Mouse (Mus musculus): Measurements from ENCODE around the gene Map3k3. TPM values are rescaled to one million over a fixed set of nuclear protein-coding genes. Genes with fewer than 3 reads are reported as not detected.
A peak's percentile ranks its signal among the peaks of the same experiment; 100 is the strongest.

Map3k3 gene
- 23.2 and 25.7 TPM in 2 replicates for polyA plus RNA-seq (2014; fragmentation: Nextera tagmentation; extraction: Ambion mirVana)

DNA sequence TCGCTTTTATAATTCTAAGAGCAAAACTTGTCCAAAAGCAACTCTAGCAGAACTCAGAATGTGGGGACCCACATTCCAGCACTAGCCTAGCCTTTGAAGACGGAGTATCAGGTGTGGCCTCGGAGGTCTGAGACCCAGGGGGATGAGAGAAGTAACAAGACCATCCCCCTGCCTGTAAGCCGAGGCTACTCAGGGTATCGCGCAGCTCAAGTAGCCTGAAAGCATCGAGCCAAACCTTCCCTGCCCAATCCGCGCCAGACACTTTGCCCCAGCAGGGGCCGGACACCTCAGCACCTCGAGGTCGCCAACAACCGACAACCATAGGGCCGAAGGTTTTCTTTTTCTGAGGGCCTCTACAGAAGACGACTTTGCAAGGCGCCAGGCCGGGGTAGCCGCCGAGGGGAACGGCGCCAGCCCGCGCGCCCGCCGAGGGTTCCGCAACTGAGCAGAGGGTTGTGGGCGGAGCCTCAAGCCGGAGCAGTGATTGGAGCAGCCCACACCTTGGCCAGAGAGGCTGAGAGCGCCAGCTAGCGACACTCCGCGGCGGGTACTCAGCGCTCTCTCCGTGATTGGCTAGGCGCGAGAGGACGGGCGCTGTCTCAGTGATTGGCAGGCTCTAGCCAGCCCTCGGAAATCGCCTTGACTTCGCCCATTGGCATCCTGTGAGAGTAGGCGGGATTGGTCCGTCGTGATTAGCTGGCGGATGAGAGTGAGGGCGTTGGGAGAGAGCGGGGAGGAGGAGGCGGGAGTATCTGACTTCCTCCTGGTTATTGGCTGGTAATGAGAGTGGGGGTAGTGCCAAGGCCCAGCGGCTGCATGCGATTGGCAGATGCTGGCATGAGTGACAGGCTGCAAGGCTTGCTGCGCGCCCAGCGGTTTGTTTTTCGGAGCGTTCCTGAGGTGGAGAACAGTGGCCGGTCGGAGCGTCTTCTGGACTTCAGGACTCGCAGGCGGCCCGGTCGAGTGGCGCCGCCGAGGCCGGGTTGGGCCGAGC, at the start of gene Map3k3:
Map3k3 (plus strand) TSS at position 906 of the 994 bp plus-strand sequence.
- H3K9ac ChIP-seq (ENCODE audit: low read depth, low read length), result peak within 1 kb of the TSS; percentile 96
- no peaks in the 10 kb centered on the region for H3K36me3 ChIP-seq (ENCODE audit: control insufficient read depth, insufficient read depth, low read length)
- H3K27me3 ChIP-seq (ENCODE audit: control insufficient read depth, insufficient read depth, low read length), result no peaks in the 10 kb centered on the region
- H3K4me1 ChIP-seq (ENCODE audit: control insufficient read depth, insufficient read depth, low read length), result peaks cover 10% of the 10 kb centered on the region; the same call in 1 of the 2 replicates
- H3K4me2 ChIP-seq (replicated peaks; ENCODE audit: low read depth, low read length), result peak within 1 kb of the TSS; percentile 76
- under 1% methylated on average over 69 of the region's 69 CpGs for WGBS
- peak; percentile 99 for ATAC-seq (ENCODE audit: low FRiP score, low TSS enrichment)
- H3K27ac ChIP-seq (ENCODE audit: low read depth, low read length), result peak within 1 kb of the TSS; percentile 98
- H3K9me3 ChIP-seq (ENCODE audit: control insufficient read depth, low read length), result no peaks in the 10 kb centered on the region
- peak within 1 kb of the TSS; percentile 93 for H3K4me3 ChIP-seq (ENCODE audit: low read length)

DNA sequence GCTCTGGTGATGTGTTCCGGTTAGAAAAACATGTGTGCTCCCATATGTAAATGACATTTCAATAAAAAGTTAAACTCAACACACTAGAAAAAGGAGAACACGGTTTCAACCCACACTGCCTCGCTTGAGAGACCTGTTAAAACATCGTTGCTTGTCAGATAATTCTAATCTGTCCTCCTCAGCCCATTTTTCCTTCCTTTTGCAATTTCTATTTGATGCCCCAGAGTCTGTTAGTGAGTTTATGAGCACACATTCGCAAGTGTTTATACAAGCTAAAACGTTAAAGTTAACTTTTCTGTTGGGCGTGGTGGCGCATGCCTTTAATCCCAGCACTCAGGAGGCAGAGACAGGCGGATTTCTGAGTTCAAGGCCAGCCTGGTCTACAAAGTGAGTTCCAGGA, 49.4 kb upstream of the Map3k3 start:
- Histone ChIP-seq H3K36me3 (ENCODE audit: control insufficient read depth, insufficient read depth, low read length) (no peaks in the 10 kb centered on the region), H3K27me3 (ENCODE audit: control insufficient read depth, insufficient read depth, low read length) (no peaks in the 10 kb centered on the region), H3K27ac (ENCODE audit: low read depth, low read length) (no peak overlapping the region), H3K4me3 (ENCODE audit: low read length) (no peak overlapping the region), H3K4me1 (ENCODE audit: control insufficient read depth, insufficient read depth, low read length) (peaks cover 12% of the 10 kb centered on the region; the same call in 1 of the 2 replicates), H3K9me3 (ENCODE audit: control insufficient read depth, low read length) (no peaks in the 10 kb centered on the region), H3K4me2 (replicated peaks; ENCODE audit: low read depth, low read length) (no peak overlapping the region), H3K9ac (ENCODE audit: low read depth, low read length) (no peak overlapping the region)
- no peak for ATAC-seq (ENCODE audit: low FRiP score, low TSS enrichment)
- 85% methylated on average over 9 of the region's 9 CpGs for WGBS

DNA sequence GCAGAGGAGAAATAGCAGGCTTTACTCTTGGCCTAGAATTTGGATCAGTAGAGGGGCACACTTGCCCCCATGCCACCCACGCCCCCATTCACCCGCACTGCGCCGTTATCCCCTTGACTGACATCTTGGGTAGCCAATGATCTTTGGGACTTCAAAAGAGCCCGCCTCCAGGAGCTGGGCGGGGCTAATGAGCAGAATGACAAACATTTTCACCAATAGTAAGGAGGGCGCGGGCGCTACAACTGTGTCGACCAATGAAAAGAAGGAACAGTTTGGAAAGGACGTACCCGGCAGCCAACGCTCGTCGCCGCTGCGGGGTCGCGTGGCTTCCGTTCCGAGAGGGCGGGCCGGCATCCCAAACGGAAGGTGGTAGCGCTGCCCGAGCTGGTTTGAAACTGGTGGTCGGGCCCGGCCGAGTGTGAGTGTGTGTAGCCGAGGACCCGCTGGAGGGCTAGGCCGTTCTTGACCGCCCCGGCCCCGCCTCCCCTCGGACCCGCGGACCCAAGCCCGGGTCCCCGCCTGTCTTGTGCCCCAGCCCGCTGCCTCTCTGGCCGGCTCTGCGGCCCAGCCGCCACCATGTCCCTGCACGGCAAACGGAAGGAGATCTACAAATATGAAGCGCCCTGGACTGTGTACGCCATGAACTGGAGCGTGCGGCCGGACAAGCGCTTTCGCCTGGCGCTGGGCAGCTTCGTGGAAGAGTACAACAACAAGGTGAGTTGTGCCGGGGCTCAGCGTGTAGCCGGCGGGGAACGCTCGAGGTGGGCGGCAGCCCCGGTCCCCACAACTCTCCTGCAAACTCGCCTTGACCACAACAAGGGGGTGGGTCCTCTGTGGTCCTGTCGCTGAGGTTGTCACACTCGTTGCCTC, 47.6 kb upstream of the Map3k3 start, which contains the start of gene Dcaf7:
Dcaf7 (plus strand) TSS at position 325 of the 870 bp plus-strand sequence.
- peak within 1 kb of the TSS; percentile 78 for H3K4me2 ChIP-seq (replicated peaks; ENCODE audit: low read depth, low read length)
- H3K27me3 ChIP-seq (ENCODE audit: control insufficient read depth, insufficient read depth, low read length), result no peaks in the 10 kb centered on the region
- peak; percentile 98 for ATAC-seq (ENCODE audit: low FRiP score, low TSS enrichment)
- no peaks in the 10 kb centered on the region for H3K36me3 ChIP-seq (ENCODE audit: control insufficient read depth, insufficient read depth, low read length)
- H3K27ac ChIP-seq (ENCODE audit: low read depth, low read length), result peak within 1 kb of the TSS; percentile 91
- WGBS, result under 1% methylated on average over 66 of the region's 66 CpGs
- no peaks in the 10 kb centered on the region for H3K9me3 ChIP-seq (ENCODE audit: control insufficient read depth, low read length)
- H3K4me1 ChIP-seq (ENCODE audit: control insufficient read depth, insufficient read depth, low read length), result peaks cover 12% of the 10 kb centered on the region; the same call in 1 of the 2 replicates
- peak within 1 kb of the TSS; percentile 76 for H3K4me3 ChIP-seq (ENCODE audit: low read length)
- H3K9ac ChIP-seq (ENCODE audit: low read depth, low read length), result peak within 1 kb of the TSS; percentile 91

DNA sequence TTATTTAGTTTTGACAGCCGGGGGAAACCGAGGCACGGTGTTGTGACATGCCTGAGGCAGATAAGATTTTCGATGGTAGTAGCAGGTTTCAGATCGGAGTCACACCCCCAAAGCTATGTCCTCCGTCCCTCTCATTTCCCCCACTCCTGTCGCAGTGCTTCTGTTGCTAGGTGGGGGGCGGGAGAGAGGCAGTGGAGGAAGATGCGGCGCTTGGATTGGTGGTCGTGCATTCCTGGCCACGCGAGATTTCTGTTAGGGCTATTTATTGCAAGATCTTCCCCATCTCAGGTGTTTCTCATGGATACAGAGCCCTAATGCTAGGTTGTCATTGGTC, 47.0 kb upstream of the Map3k3 start:
- H3K27ac ChIP-seq (ENCODE audit: low read depth, low read length), result peak overlapping the region; percentile 91
- H3K36me3 ChIP-seq (ENCODE audit: control insufficient read depth, insufficient read depth, low read length), result no peaks in the 10 kb centered on the region
- peaks cover 12% of the 10 kb centered on the region; the same call in 1 of the 2 replicates for H3K4me1 ChIP-seq (ENCODE audit: control insufficient read depth, insufficient read depth, low read length)
- peak overlapping the region; percentile 91 for H3K9ac ChIP-seq (ENCODE audit: low read depth, low read length)
- ATAC-seq (ENCODE audit: low FRiP score, low TSS enrichment), result peak; percentile 34
- H3K4me3 ChIP-seq (ENCODE audit: low read length), result peak overlapping the region; percentile 76
- no peaks in the 10 kb centered on the region for H3K27me3 ChIP-seq (ENCODE audit: control insufficient read depth, insufficient read depth, low read length)
- H3K4me2 ChIP-seq (replicated peaks; ENCODE audit: low read depth, low read length), result peak overlapping the region; percentile 78
- no peaks in the 10 kb centered on the region for H3K9me3 ChIP-seq (ENCODE audit: control insufficient read depth, low read length)
- under 1% methylated on average over 13 of the region's 13 CpGs for WGBS

DNA sequence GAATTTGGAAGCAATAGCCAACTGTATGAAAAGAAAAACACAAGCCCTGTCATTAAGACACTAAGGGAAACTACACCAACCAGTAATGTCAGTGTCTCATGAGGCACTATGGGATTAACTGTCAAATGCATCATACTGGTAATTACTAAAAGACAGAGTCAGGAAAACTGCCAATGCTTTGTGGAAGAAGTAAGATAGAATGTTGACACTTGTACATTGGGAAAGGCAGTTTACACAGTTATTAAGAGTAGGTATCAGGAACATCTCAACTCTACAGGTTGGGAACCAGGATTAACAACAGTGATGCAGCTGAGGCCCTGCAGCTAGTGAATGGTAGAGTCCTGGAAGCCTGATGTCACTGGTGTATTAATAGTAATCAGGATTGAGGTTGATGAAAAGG, 40.1 kb upstream of the Map3k3 start:
- Histone ChIP-seq H3K4me1 (ENCODE audit: control insufficient read depth, insufficient read depth, low read length) (no peaks in the 10 kb centered on the region), H3K27me3 (ENCODE audit: control insufficient read depth, insufficient read depth, low read length) (no peaks in the 10 kb centered on the region), H3K4me3 (ENCODE audit: low read length) (no peak overlapping the region), H3K36me3 (ENCODE audit: control insufficient read depth, insufficient read depth, low read length) (peaks cover 26% of the 10 kb centered on the region), H3K9ac (ENCODE audit: low read depth, low read length) (no peak overlapping the region), H3K9me3 (ENCODE audit: control insufficient read depth, low read length) (no peaks in the 10 kb centered on the region), H3K4me2 (replicated peaks; ENCODE audit: low read depth, low read length) (no peak overlapping the region), H3K27ac (ENCODE audit: low read depth, low read length) (no peak overlapping the region)
- ATAC-seq (ENCODE audit: low FRiP score, low TSS enrichment), result no peak

DNA sequence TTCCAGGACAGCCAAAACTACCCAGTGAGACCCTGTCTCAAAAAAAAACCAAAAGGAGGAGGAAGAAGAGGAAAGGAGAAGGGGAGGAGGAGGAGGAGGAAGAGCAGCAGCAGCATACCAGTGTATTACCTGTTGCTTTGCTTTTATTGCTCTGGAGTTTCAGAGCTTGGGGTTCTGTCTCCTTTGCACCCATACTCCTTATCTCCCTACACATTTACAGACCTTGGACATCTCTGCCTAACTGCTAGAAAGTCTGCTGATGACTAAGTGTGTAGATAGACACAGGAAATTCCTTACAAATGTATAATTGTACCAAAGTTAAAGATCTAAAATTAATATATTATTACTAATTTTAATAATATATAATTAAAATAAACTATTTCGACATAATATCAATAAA, 39.2 kb upstream of the Map3k3 start:
- 85% methylated on average over 1 of the region's 1 CpGs for WGBS
- no peak for ATAC-seq (ENCODE audit: low FRiP score, low TSS enrichment)
- peaks cover 31% of the 10 kb centered on the region for H3K36me3 ChIP-seq (ENCODE audit: control insufficient read depth, insufficient read depth, low read length)

DNA sequence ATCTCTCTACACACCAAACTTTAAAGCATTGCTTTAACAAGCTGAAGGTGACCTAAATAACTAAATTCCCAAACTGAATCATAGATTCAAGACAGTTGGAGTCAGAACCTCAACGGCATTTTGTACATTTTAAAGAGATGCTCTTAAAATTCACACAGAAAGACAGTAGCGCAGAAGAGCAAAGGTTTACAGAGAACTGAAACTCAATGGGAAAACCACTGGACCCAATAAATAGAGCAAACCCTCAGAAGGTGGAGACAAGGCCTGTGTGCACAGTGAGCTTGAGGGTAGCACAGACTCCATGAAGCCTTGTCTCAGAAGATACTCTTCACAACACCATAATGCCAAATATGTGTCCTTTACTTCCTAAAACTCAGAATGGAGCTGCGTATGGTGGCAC, 38.6 kb upstream of the Map3k3 start:
- no peak overlapping the region for H3K4me3 ChIP-seq (ENCODE audit: low read length)
- H3K36me3 ChIP-seq (ENCODE audit: control insufficient read depth, insufficient read depth, low read length), result peaks cover 36% of the 10 kb centered on the region
- ATAC-seq (ENCODE audit: low FRiP score, low TSS enrichment), result no peak
- 99% methylated on average over 3 of the region's 3 CpGs for WGBS
- no peaks in the 10 kb centered on the region for H3K27me3 ChIP-seq (ENCODE audit: control insufficient read depth, insufficient read depth, low read length)
- H3K27ac ChIP-seq (ENCODE audit: low read depth, low read length), result no peak overlapping the region
- no peaks in the 10 kb centered on the region for H3K9me3 ChIP-seq (ENCODE audit: control insufficient read depth, low read length)
- no peaks in the 10 kb centered on the region for H3K4me1 ChIP-seq (ENCODE audit: control insufficient read depth, insufficient read depth, low read length)
- no peak overlapping the region for H3K9ac ChIP-seq (ENCODE audit: low read depth, low read length)
- H3K4me2 ChIP-seq (replicated peaks; ENCODE audit: low read depth, low read length), result no peak overlapping the region

More for the DNA sequence above, 39.2 kb upstream of the Map3k3 start:
- Histone ChIP-seq H3K9ac (ENCODE audit: low read depth, low read length) (no peak overlapping the region), H3K4me2 (replicated peaks; ENCODE audit: low read depth, low read length) (no peak overlapping the region), H3K9me3 (ENCODE audit: control insufficient read depth, low read length) (no peaks in the 10 kb centered on the region), H3K27me3 (ENCODE audit: control insufficient read depth, insufficient read depth, low read length) (no peaks in the 10 kb centered on the region), H3K27ac (ENCODE audit: low read depth, low read length) (no peak overlapping the region), H3K4me3 (ENCODE audit: low read length) (no peak overlapping the region), H3K4me1 (ENCODE audit: control insufficient read depth, insufficient read depth, low read length) (no peaks in the 10 kb centered on the region)

DNA sequence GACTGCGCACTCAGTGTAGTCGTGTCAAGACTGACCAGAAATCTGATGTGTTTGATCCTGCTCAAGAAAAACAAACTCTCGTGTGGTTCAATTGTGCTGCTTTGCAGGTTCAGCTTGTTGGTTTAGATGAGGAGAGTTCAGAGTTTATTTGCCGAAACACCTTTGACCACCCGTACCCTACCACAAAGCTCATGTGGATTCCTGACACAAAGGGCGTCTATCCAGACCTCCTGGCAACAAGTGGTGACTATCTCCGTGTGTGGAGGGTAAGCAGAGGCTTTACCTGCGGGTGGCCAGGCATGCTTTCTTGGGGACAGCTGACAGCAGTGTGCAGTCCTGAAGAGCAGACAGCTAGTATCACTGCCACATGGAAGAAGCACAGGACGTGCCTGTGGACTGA, 37.8 kb upstream of the Map3k3 start:
- no peak overlapping the region for H3K4me3 ChIP-seq (ENCODE audit: low read length)
- WGBS, result 86% methylated on average over 9 of the region's 9 CpGs
- no peak overlapping the region for H3K27ac ChIP-seq (ENCODE audit: low read depth, low read length)
- 0 out of 2 replicates have a peak, but pooled peaks have one; percentile 16 for ATAC-seq (ENCODE audit: low FRiP score, low TSS enrichment)
- H3K27me3 ChIP-seq (ENCODE audit: control insufficient read depth, insufficient read depth, low read length), result no peaks in the 10 kb centered on the region
- H3K9me3 ChIP-seq (ENCODE audit: control insufficient read depth, low read length), result no peaks in the 10 kb centered on the region
- H3K4me2 ChIP-seq (replicated peaks; ENCODE audit: low read depth, low read length), result no peak overlapping the region
- H3K36me3 ChIP-seq (ENCODE audit: control insufficient read depth, insufficient read depth, low read length), result peaks cover 44% of the 10 kb centered on the region
- no peaks in the 10 kb centered on the region for H3K4me1 ChIP-seq (ENCODE audit: control insufficient read depth, insufficient read depth, low read length)
- H3K9ac ChIP-seq (ENCODE audit: low read depth, low read length), result no peak overlapping the region
